Mouse (Mus musculus) adrenal gland, adult 18-20 months (tissue): ENCODE measurements around the gene Fads3. TPM values are rescaled to one million over a fixed set of nuclear protein-coding genes. Genes with fewer than 3 reads are reported as not detected.

Source experiments
- DNase-seq, 2 experiments: peaks; one replicate each; pipeline ENCODE4 v3.0.0; 2021 to 2022; ENCODE audit warnings: low spot score in 2 of 2
- total RNA-seq, 2 experiments: library from RNA; stranded (reverse); gene quantifications; 1 replicate in 1 of 2; 2 replicates in 1 of 2; pipeline ENCODE4 v1.2.3; 2021

Fads3 gene
- total RNA-seq, 2 experiments from 2014 or later: 10.3 to 54.2 TPM

DNA sequence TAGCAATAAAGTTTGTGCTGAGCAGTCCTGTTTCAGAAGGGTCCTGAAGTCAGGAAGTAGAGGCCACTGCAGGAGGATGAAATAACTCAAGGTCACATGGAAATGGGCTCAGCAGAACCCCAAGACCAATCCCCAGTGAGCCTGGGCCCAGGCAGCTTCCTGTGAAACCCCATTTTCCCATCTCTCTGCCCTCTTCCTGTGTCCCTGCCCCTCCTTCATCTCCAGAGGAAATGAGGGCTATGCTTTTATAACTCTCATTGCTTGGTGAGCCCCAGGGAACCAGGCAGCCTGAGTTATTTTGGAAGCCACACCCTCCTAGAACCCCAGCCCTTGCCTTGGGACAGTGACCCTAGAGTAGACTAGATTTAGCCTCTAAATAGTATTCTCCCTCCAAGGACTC lies 8.2 kb downstream of the Fads3 start:
- no peak for DNase-seq

DNA sequence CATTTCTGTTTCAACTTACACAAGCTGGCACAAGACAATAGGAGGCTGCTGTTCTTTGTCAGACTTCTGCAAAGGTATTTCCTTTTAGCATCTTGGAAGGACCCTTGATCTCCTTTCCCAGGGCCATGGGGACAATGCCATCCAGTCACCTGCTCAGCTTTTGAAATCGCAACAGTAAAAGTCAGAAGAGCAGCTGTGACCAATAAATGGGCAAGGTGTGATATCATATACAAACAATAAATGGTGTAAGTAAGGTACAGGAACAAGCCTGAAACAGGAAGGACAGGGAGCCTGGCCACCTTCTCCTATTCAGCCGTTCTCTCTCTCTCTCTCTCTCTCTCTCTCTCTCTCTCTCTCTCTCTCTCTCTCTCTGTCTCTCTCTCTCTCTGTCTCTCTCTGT lies 9.1 kb downstream of the Fads3 start:
- no peak for DNase-seq

DNA sequence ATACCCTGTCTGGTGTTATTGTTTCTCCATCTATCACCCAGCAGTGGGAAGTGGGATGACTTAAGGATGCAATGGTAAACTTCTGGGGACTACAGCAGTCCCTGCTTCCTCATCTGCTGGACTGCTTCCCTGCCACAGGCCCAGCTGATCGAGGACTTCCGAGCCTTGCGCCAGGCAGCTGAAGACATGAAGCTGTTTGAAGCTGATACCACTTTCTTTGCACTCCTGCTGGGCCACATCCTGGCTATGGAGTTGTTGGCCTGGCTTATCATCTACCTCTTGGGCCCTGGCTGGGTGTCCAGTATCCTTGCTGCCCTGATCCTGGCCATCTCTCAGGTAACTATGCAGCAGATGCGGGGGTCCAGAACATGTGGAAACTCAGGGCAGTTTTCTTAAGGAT lies 11.3 kb downstream of the Fads3 start:
- no peak for DNase-seq

DNA sequence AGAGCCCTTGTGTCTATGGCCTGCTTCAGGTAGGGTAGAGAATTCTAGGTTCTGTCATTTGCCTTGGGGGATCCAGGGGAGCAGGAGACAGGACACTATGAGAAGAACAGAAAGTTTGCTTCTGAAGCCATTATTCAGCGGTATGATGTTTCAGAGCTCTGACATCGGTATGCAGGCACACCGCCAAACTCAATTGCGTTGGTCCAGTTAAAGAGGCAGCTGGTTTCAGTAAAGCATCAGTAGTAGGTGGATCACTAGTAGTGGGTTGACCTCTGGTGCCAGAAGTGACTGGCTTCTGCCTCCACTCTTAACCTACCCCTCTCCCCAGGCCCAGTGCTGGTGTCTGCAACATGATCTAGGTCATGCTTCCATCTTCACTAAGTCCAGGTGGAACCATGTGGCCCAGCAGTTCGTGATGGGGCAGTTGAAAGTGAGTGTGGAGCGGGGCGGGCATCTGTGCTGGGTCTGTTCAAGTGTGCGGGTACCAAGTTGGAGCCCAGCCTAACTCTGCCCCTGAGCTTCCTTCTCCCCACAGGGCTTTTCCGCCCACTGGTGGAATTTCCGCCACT lies 12.4 kb downstream of the Fads3 start:
- no peak for DNase-seq

DNA sequence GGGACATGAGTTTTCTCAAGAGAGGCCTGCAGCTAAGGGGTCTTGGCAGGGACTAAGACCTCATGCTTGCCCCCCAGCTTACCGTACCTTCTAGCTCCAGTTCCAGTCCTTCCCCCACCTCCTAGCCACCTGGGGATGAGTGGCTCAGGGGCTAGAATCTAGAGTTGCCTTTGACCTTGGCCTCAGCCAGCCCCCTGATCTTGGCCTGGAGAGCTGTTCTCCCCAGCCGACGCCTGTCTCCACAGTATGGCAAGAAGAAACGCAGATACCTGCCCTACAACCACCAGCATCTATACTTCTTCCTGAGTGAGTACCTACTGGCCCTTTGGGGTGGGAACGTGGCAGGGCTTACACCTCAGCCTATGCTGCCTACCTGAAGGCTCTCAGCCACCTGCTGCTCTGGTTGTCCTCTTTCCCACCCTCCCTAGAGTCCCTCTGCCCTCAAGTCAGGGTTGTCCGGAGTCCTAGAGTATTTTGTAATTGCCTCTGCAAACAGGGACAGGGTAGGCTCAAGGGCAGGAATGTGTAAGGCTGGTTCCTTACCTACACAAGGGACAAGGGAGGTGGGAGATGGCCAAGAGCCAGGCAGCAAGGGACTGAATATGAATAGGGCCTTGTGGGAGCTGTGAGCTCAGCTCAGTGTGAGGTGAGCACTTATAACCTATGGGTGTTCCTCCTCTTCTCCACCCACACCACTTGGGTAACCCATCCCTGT lies 13.1 kb downstream of the Fads3 start:
- DNase-seq: no peak

DNA sequence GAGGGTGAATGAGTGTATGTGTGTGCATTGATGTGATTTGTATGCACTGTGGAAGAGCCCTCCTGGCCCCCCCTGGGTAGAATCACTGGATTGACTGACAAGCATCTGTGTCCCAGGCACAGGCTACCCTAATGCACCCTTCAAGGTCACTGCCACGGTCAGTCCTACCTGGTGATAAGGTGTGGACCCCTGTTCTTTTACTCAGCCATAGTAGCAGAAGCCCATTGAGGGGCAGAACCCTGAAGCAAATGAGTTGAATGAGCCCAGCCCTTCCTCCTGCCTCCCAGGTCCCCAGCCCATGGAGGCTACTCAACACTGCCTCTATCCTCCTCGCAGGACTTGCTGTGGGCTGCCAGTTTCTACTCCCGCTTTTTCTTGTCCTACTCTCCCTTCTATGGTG lies 13.9 kb downstream of the Fads3 start:
- no peak for DNase-seq

DNA sequence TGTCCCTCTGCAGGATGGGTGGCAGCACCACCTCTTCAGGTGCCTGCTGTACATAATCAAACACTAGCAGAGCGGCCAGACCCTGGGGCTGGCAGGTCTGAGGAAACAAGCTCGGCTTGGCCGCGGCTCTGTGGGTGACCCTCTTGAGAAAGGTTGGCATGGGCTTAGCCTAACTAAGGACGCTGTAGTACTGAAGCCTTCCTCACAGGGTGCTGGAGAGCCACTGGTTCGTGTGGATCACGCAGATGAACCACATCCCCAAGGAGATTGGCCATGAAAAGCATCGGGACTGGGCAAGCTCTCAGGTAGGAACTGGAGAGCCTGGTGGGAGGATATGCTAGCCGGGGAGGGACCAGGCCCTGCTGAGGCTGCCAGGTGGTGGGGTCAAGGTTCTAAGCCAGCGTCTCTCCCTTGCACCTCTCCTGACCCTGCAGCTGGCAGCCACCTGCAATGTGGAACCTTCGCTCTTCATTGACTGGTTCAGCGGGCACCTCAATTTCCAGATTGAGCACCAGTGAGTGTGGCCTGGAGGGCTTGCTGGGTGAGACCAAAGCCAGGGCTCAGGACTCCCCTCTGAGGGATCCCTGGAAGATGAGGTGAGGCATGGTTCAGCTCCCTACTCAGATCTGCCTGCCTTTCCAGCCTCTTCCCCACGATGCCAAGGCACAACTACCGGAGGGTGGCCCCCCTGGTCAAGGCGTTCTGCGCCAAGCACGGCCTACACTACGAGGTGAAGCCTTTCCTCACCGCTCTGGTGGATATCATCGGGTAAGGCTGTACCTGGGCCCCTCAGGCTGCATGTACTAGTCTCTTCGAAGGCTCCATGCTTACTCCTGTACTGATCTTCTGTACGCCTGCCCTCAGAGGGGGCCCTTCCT lies 14.7 kb downstream of the Fads3 start:
- DNase-seq: no peak

DNA sequence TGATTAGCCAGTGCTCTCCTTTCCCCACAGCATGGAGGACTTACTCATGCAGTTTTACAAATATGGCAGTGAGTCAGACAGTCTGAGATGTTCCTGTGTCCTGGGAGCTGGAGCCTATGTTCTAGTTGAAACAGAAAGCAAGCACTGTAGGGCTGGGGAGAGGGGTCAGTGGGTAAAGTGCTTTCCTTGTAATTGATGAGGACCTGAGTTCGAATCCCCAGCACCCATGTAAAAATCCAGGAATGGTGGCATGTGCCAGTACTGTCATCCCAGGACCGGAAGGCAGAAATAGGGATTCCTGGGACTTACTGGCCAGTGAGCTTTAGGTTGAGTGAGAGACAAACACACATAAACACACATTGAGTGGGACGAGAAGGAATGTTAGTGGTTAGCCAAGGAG lies 15.3 kb downstream of the Fads3 start:
- DNase-seq: no peak

DNA sequence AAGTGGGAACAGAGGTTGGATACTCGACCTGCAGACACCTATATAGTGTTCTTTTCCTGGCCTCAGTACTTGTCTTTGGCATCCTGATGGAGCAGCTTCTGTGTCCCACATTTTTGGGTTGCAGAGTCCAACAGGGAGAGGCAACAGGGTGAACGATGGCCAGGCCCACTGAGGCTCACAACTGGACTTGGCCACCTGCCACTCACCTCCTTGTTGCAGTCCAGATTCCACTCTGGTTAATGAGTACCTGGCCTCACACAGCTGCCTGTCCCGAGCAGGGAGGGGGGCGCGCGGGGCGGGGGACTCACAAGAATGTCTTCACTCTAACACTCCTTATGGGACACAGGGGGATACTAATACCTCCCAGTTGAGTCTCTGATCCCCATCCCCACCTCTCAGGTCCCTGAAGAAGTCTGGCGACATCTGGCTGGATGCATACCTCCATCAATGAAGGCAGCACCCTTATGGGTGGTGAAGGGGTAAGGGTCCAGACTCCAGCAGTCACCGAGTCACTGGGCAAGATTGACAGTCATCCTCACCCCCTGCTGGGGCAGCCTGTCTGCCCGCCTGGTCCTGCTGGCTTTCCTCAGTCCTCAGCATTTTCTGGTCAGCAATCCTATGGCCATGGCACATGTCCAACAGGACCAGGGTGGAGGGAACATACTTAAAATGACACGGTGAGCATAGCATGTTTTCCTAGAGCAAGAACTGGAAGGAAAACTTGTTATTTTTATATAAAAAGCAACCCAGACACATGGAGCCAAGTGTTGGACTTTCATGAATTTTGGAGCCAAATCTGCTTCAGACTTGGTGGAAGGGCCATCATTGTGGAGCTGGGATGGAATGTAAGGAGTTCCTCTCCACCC lies 16.4 kb downstream of the Fads3 start:
- no peak for DNase-seq

DNA sequence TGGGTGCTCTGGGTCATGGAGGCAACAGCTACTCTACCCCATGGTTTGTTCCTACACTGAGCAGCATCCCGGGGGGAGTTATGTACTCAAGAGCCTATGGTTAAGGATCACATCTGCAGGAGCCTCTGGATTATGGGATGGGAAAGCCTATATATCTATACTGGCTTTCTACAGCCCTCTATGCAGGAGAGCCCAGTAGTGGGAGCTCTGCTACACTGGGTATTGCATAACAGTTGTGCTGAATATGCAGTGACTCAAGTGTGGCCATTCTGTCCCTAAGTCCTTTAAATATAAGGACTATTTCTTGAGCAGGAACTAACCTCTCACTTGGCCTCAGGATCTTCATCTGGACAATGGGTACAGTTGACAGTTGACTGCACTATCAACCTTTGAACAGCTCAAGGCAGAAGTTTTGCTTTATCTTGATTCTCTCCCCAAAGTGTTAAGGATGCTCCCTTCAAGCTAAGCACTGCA lies 17.0 kb downstream of the Fads3 start:
- peak in 1 of 2 experiments; percentile 16 for DNase-seq

DNA sequence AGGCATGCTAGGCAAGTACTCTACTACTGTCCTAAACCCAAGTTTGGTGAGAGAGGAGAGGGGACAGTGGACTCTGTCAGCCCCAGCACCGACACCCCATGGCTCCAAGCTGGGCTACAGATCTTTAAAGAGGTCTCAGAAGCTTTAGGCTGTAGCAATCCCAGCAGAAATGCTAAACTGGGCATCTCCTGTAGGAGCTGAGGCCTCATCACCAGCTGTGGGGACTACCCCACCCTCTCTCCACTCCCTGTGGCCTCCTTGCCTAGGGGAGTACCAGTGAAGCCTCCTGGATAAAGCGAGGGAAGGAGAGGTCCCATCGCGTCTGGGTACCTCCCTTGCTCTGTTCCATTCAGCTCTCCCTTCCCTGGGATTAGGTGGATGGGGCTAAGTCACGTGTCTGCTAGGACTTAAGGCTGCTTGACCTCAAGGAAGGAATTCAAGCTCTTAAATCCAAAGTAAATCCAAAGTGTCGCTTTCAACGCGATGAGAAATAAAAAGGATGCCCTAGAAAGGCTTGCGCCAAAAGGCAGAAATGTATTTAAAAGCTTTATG lies 17.6 kb downstream of the Fads3 start:
- DNase-seq: peak in 1 of 2 experiments; percentile 22

DNA sequence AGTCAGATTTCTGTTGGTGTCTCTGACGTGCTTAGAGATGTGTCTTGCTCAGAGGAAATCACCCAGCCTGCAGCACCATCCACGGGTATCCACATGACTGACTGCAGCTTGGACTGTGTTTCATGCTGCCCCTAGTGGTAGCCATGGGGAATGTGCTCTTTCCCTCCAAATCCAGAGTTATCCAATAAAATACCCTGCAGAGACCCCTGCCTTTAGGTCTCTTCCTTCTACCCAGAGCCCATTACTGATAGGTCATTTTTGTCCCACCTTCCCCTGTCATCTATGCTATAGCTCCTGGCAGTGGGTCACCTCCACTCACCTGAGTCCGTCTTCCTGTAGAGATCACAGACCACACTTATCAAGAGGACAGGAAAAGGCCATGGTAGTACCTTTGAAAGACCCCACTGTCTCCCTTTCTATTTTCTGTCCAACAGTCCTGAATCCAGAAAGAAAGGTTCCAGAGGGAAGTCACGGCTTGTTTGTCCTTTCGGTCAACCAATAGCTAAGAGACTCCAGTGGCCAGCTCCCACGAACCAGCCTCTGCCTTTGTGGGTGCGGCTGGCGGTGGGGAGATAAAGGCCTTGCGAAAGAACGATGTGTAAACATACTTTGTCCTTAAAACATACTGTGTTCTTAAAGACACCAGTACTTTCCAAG lies 18.7 kb downstream of the Fads3 start:
- peak in 1 of 2 experiments; percentile 33 for DNase-seq

DNA sequence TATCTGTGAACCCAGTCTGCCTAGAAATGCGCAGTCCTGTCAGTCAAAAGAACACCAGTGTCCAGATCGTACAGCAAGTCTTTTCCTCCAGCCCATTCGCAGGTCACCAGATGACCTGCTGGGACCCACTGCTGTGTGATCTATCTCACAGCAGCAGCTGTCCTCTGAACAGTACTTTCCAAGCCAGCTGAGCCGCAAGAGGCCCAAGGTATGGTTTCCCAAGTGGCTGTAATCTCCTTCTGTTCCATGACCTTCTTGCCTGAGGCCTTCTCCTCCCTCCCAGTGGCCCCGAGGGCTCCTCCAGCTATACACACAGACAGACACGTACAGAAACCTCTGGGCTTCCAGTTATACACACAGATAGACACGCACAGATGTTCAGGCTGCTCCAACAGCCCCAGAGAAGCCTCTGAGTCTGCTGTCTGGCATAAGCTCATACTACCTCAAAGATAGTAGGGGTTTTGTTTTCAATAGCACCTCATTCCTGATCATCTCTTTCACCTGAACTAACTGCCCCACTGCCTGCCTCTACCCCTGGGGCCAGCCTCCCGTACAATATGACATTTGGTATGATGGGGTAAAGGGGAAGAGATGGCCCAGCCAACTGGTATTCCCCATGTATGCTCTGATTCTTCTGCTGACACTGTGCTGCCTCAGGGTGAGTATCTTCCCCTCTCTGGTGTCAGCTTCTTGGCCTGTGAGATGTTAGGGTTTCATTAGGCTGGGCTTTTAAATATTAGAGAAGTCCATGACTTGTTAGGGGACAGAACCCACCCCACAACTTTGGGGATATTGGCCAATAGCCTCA lies 19.6 kb downstream of the Fads3 start:
- DNase-seq: no peak

DNA sequence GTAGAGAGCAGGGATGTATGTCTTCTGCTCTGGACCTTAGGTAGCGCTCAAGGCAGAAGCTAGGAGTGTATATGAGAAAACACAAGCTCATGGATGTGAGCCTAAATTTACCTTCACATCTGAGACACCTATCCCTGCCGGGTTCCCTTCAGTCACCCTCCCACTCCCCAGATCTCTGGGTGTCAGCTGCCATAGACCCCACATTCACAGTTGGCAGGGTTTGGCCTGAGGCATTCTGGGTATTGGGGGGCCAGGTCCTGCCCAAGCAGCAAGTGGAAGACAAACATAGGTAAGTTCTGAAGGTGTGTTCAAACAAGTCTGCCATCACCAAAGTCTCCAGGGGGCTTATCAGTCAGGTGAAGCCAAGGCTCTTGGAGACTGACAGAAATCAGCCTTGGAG lies 20.3 kb downstream of the Fads3 start:
- DNase-seq: no peak

DNA sequence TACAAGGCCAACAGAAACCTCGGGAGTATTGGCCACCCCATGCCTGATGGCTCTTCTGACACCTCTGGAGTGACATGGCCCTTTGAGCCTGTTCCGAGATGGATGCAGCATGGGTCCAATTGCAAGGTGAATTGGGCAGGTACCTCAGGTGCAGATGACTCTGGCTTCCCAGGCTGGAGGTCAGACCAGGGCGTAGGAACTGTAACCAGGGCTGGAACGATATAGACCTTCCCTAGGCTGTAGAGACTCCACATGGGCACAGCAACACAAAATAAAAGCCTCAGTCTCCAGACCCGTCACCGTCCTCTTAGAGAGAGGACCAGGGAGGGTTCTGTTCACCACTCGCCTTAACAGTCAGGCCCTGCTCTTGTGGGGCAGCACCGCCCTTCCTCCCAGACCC lies 20.9 kb downstream of the Fads3 start:
- DNase-seq: no peak

DNA sequence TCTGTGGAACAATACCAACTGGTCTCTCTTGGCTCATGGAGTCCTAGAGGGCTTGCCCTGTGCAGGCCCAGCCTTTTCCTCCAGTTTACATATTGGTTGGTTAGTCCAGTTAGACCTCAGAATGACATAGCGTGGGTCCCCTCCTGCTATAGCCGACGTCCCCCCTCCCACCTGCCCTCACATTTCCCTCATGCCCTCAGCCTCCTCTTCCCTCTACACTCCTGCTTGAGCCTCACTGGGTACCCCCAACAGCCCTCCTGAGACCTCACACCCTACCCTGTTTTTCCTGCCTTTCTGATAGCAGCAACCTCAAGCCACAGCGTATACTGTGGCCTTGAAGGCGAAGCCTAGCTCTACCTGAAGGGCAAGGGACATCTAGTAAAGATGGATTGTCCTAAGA lies 21.5 kb downstream of the Fads3 start:
- no peak for DNase-seq

DNA sequence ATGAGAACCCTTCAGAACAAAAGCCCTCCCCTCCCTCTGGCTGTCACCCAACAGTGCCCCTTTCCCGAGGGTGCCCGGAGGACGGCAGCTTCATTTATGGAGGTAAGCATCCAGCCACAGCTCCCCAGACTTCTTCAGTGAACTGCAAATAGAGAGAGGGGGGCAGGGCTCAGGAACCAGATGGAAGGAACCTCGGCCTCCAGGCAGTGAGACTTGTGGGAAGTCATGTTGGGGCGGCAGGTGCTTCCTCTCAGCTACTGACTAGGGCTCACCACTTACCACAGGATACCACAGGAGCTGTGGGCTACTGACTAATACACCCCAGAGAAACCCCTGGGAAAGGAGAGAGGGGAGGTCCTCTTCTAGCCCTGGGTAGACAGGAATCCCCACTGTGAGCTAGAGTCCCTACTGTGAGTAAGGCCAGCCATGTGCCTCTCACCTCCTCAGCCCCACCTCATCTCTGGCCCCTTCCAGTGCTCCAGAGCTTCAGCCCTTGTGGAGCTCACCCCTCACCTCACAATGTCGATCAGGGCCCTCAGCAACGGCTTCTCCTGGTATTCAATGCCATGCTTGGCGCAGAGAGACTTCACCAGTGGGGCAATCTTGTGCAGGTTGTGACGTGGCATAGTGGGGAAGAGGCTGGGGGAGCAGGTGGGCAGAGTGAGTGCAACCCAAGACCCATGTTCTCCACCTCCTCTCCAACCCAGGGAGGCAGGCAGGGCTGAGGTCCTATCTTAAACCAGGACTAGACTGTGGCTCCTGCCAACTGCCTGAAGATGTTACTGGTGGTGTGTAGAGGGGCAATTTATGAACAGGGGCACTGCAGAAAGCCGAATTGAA lies 23.0 kb downstream of the Fads3 start:
- peak in 1 of 2 experiments; percentile 21 for DNase-seq

DNA sequence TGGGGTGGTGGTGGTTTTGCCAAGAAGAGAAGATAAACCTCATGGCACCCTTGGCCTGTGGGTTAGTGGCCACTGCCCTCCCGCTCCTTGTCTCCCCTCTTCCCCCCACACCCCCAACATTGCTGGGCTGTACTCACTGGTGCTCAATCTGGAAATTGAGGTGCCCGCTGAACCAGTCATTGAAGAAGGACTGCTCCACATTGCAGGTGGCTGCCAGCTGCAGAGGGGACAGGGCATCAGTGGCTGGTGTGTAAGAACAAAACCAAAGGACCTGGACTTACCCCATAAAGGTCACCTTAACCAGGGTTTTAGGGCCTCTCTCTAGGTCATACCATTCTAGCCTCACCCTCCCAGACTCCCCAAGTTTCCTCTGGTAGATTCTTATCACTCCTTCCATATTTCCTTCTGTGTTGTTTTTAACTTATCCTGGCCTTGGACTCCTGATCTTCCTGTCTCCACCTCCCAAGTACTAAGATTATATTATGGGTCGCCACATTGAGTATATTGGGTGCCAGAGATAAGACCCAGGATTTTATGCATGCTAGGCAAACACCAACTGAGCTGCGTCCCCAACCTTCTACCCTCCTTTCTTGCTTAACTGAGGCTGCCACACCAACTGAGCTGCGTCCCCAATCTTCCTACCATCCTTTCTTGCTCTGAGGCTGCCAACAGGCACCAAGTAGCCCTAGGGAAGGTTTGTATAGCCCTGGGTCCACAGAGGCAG lies 24.3 kb downstream of the Fads3 start:
- DNase-seq: no peak
